ENCODE assay signal across 11 mouse cellular contexts in genomic region chr7:29480590-29481344, GRCm38 (mm10). TPM values are rescaled to one million over a fixed set of nuclear protein-coding genes. Genes with fewer than 3 reads are reported as not detected.
DNase-seq lines count a peak whose midpoint lies in the region; ATAC-seq and TF ChIP-seq lines count a peak whose summit lies in the region.
"Had no signal": no experiment of that assay in that cellular context is flagged by ENCODE, and none has a peak within 500 bp of the region (broad histone marks: within the 10 kb centered on the region; RNA-seq: fewer than 3 reads in every experiment).

No protein-coding gene starts in this region.

- no peaks in the 10 kb centered on the region for H3K27me3 ChIP-seq in lung, postnatal 0 days (replicated peaks; ENCODE audit: insufficient read depth, low read length)
- no peaks in the 10 kb centered on the region for H3K27me3 ChIP-seq in forebrain, embryonic 12.5 days
- no peaks in the 10 kb centered on the region for H3K27me3 ChIP-seq in limb, embryonic 10.5 days (ENCODE audit: low read depth, poor library complexity, severe bottlenecking)
- H3K27me3 ChIP-seq: CH12.LX had no signal

- no peak overlapping the region for H3K9ac ChIP-seq in lung, postnatal 0 days (replicated peaks; ENCODE audit: low read depth)
- H3K9ac ChIP-seq in forebrain, embryonic 12.5 days: no peak overlapping the region
- H3K9ac ChIP-seq: liver, embryonic 14.5 days had no signal

- no peak overlapping the region for H3K4me2 ChIP-seq in lung, postnatal 0 days (replicated peaks; ENCODE audit: low read depth, low read length)
- H3K4me2 ChIP-seq in forebrain, embryonic 12.5 days: peak overlapping the region; percentile 20; the same call in 1 of the 2 replicates

- no peak for TF ChIP-seq EP300 in lung, postnatal 0 days (IDR thresholded peaks at IDR 0.05)

- H3K27ac ChIP-seq in lung, postnatal 0 days (ENCODE audit: low read length): peak overlapping the region; percentile 54
- peak overlapping the region; percentile 76 for H3K27ac ChIP-seq in forebrain, embryonic 12.5 days
- peak overlapping the region; percentile 78 for H3K27ac ChIP-seq in limb, embryonic 10.5 days
- H3K27ac ChIP-seq: liver, embryonic 14.5 days had no signal

- no peak for DNase-seq in lung, postnatal 0 days (ENCODE audit: low spot score)
- DNase-seq in lung, adult 2 months: no peak
- DNase-seq in limb, embryonic 10.5 days (ENCODE audit: low spot score): no peak
- DNase-seq in urinary bladder, postnatal 4 days (ENCODE audit: low spot score in 2 of 2): no peak
- DNase-seq in spleen, postnatal 4 days (ENCODE audit: low spot score in 2 of 2): no peak
- DNase-seq in layer of hippocampus, postnatal 25 days (ENCODE audit: extremely low spot score in 1 of 2, low spot score in 1 of 2): no peak
- DNase-seq: adrenal gland, postnatal 25 days had no signal

- no peaks in the 10 kb centered on the region for H3K36me3 ChIP-seq in lung, postnatal 0 days (ENCODE audit: insufficient read depth, low read length)
- H3K36me3 ChIP-seq in forebrain, embryonic 12.5 days (replicated peaks): no peaks in the 10 kb centered on the region; the same call in 1 of the 2 replicates
- no peaks in the 10 kb centered on the region for H3K36me3 ChIP-seq in limb, embryonic 10.5 days

- TF ChIP-seq CTCF in lung, postnatal 0 days (IDR thresholded peaks at IDR 0.05): no peak
- no peak for TF ChIP-seq CTCF in lung, adult 2 months (IDR thresholded peaks at IDR 0.05; ENCODE audit: insufficient read depth, low read length)

- ATAC-seq in lung, postnatal 0 days: no peak
- ATAC-seq in forebrain, embryonic 12.5 days (ENCODE audit: low FRiP score): peak; percentile 33; the same call in 1 of the 2 replicates
- ATAC-seq in megakaryocyte-erythroid progenitor cell, adult 5-6 weeks (replicated peaks; ENCODE audit: low FRiP score, low TSS enrichment, poor library complexity, severe bottlenecking): no peak

- H3K4me3 ChIP-seq in lung, postnatal 0 days (ENCODE audit: low read depth, low read length): no peak overlapping the region
- H3K4me3 ChIP-seq in lung, adult 2 months (replicated peaks; ENCODE audit: extremely low read depth, low read depth, low read length): no peak overlapping the region
- H3K4me3 ChIP-seq in forebrain, embryonic 12.5 days (replicated peaks): no peak overlapping the region
- H3K4me3 ChIP-seq in limb, embryonic 10.5 days: peak overlapping the region; percentile 15; the same call in 1 of the 2 replicates

- H3K4me1 ChIP-seq in lung, postnatal 0 days (ENCODE audit: insufficient read depth, low read depth, low read length): peaks cover 7% of the 10 kb centered on the region; the same call in 1 of the 2 replicates
- peaks cover 4% of the 10 kb centered on the region for H3K4me1 ChIP-seq in lung, adult 2 months (ENCODE audit: control insufficient read depth, insufficient read depth, low read length)
- peaks cover 29% of the 10 kb centered on the region for H3K4me1 ChIP-seq in forebrain, embryonic 12.5 days
- H3K4me1 ChIP-seq in limb, embryonic 10.5 days: peaks cover 49% of the 10 kb centered on the region

- no peak for TF ChIP-seq POLR2A in lung, adult 2 months (IDR thresholded peaks at IDR 0.05; ENCODE audit: borderline replicate concordance, extremely low read depth, low read depth, low read length)

- no peaks in the 10 kb centered on the region for H3K9me3 ChIP-seq in lung, postnatal 0 days (ENCODE audit: low read length)
- H3K9me3 ChIP-seq in forebrain, embryonic 12.5 days: no peaks in the 10 kb centered on the region
- no peaks in the 10 kb centered on the region for H3K9me3 ChIP-seq in limb, embryonic 10.5 days (replicated peaks)

- 73% methylated on average over 16 of the region's 16 CpGs for WGBS in lung, postnatal 0 days
- WGBS in lung, adult 2 months: 81% methylated on average over 16 of the region's 16 CpGs
- 76% methylated on average over 16 of the region's 16 CpGs for WGBS in forebrain, embryonic 12.5 days
- 73% methylated on average over 16 of the region's 16 CpGs for WGBS in limb, embryonic 10.5 days

RNA-seq across cellular contexts. Expression of gene Sipa1l3, which starts 37.7 kb away (rescaled TPM):
- 17.7 and 18.5 TPM in 2 replicates for polyA plus RNA-seq in lung, postnatal 0 days (2015; fragmentation: Nextera tagmentation; extraction: Ambion mirVana)
- polyA plus RNA-seq in lung, adult 2 months (2012; rRNA removed): 125 and 132 TPM in 2 replicates
- polyA plus RNA-seq in forebrain, embryonic 12.5 days (2016; fragmentation: Nextera tagmentation; extraction: Ambion mirVana): 12.3 and 14.6 TPM in 2 replicates
- polyA plus RNA-seq in limb, embryonic 10.5 days (2016; fragmentation: Nextera tagmentation; extraction: Ambion mirVana): 12.6 and 13.4 TPM in 2 replicates
- 48.5 and 56.1 TPM in 2 replicates for total RNA-seq in megakaryocyte-erythroid progenitor cell, adult 5-6 weeks (2014; fragmentation: Nextera tagmentation)
- total RNA-seq in megakaryocyte-erythroid progenitor cell, adult 5-6 weeks (2017): 6.2 and 7.0 TPM in 2 replicates
- 100 to 1,000 TPM; 211 to 245 TPM for total RNA-seq in layer of hippocampus, postnatal 25 days (2021)
